Mouse (Mus musculus) cerebellum, adult 18-20 months (tissue): ENCODE results near the gene Agpat1.

Experiments
- DNase-seq, 2 experiments: peaks; one replicate each; pipeline ENCODE4 v3.0.0; 2021

Gene Agpat1

DNA sequence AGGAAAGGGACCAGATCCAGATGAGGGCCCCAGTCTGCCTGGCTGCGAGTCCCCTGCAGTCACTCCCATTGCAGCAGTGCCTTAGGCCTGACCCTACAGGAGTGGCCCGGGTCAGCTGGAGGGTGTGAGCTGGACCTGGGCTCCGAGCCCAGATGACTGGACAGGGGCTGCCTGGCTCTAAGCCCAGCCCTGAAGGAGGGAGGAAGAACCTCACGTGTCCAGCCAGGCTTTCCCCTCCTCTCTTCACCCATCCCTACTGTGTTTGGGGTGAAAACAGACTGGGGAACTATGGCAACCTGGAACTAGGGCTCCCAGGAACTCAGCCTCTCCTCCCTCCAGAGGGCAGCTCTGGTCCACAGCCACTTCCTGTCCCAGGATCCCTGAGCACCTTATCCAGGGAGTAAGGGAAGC lies 51.5 kb downstream of the Agpat1 start:
- peak in 1 of 2 experiments; percentile 35 for DNase-seq

DNA sequence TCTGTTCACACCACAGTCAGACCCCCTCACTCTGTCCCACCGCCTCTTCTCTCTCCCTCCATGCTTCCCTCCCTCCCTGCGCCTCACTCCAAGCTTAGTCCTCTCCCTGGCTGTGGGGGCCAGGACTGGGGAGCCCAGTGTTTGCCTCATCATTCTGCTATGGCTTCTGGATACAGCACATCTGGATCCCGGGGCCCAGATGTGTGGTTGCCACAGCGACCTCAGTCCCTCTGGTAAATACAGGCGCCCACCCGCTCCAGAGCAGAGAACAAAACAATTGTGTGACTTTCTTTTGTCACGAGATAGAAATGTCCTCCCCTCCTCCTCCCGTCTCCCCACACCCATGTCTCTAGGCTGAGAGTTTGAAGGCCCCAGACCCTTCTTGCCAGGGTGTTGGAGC lies 52.6 kb downstream of the Agpat1 start:
- DNase-seq, result no peak

DNA sequence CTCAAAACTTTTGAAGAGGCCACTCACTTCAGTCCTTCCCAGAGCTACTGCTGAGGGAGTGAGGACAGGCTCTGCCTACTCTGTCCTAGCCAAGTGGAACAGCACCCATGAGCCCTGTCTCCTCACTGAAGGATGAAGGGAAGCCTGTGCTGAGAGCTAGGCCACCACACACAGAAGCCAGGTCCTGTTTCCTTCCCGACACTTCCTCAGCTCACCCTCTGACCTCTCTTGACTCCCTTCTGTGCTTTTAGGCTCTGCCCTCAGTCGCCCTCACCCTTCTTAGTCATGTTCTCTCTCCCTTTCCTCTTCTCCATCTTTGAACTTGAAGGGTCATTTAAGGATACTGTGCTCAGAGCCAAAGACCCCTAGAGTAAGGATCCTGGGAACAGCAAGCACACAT lies 53.2 kb downstream of the Agpat1 start:
- no peak for DNase-seq

DNA sequence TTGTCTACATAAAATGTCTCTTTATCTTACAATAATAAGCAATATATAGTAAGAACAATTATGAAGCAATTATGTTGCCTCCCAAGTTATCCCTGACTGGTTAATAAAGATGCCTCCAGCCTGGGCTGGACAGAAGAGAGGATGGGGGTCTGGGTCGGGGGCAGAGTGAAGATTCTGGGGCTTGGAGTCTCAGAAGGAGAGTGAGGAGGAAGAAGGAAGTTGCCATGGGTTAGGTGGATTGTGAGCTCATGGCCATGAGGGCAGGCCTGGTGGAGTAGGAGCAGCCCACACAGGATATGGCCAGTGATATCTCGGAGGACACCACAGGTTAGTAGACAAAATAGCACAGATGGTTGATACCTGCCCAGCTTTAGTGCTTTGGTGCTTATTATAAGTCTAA lies 54.1 kb downstream of the Agpat1 start:
- DNase-seq, result no peak

DNA sequence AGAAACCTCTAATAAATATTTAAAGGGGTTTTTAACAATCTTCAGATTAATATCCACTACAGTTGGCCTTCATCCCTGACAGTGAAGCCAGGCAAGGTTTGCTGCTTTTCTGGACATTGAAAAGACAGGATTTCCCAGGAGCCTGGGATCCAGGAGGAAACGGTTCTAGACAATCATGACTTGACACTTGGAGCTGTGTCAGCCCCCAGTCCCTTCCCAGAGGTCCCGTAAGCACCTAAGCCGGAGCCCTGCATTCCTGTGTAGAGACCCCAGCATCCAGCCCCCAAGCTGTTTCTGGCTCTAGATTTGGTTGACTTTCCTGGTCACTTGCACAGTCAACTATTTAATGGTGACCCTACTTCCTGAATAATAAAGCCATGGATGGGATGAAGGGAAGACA lies 54.5 kb downstream of the Agpat1 start:
- no peak for DNase-seq

DNA sequence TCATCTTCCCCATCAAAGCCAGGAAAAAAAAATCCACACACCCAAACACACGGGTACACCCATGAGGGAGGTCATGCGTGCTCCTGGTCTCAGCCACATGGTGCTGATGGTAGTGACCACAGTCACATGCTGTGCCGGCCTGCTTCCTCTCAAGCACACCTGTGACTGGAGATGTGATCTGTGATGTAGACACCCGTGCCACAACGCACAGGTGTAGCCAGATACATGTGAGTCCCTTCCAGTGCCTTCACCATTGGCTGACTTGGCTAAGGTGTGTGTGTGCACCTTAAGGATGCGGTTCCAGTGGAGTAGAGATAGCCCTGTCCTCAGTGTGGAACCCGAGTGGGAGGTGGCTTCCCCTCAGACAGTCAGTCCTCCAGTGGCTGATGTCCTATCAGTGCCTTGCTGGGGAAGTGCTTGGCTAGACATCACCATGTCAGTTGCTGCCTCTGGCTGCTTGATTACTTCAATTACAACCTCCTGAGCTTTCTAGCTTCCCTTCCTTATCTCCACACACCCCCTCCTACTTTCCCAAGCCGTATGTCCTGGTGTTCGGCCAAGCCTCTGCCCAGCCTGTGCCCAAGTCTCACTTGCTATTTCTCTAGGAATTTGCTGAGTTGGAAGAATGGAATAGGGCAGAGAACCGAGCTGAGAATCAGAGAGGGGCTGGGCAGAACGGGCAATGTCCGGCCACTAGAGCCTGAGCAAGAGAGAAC lies 55.3 kb downstream of the Agpat1 start:
- no peak for DNase-seq

DNA sequence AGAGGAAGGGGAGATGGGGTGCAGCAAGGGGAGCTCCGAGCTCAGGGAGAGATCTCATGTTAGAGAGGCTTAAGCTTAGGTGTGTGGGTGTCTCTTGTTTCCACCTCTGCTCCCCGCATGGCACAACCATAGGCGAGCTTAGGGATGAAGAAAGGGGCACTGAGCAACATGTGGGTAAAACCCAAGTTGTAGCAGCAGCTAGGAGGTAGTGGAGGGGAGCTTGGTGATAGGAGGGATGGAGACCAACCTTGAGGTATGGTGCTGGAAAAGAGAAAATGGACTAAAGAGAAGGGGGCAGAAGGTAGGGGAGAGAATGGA lies 55.8 kb downstream of the Agpat1 start:
- no peak for DNase-seq

DNA sequence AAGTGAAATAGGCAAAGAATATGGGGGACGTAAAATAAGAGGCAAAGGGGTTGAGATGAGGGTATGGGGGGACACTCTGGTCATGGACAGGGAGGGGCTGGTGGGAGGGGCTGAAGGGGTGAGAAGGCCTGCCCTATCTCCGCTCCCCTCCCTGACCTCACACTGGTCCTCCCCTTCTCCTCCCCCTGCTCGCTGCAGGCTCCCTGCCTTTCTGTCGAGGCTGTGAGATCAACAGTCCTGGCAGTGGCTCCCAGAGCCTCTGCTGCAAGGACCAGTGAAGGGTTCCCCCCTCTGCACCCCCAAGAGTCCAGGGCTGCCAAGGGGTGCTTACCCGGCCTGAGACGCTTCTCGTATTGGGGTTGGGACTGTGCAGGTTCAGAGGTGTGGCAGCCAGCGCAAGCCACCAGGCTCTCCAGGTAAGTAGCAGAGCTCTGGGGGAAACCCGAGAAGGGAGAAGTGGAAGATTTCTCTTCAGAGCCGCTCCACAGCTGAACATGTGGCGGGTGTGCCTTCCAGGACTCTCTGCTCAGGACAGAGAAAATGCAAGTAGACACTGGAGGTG lies 56.3 kb downstream of the Agpat1 start:
- DNase-seq, result no peak

DNA sequence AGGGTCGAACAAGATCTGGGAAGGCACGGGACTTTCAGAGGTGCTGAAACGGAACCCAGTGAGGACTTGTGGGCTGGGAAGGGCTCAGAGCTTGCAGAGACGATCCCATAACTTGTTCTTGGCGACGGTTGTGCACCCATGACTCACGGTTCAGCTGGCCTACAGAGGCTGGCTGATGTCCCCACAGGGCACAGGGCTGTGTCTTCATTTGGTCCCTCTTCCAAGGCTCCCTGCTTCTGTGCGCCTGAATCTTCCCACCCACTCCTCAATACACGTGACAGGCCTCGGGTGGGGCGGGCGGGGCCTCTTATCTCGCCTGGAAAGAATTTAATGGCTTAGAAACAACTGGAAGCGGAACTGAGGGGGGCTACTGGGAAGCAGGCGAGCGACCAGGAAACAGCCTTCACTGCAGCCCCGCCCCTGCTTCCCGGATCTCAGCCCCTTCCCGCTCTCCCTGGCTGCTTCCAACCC lies 57.1 kb downstream of the Agpat1 start:
- DNase-seq, result no peak

DNA sequence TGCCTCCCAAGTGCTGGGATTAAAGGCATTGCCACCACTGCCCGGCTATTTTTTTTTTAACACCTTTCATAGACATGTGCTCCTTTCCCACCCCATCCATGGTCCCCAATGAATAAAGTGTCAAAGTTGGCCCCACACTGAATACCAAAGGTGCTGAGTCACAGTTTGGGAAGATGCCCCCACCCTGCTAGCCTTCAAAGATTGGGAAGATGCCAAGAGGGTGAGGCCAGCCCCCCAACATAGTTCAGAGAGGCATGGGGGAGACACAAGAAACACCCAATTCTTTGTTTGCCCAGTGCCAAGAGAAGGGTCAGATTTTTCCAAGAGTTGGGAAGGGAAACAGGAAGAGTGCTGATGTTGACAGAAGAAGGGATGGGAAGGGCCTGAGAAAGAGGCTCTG lies 58.4 kb downstream of the Agpat1 start:
- DNase-seq, result no peak

DNA sequence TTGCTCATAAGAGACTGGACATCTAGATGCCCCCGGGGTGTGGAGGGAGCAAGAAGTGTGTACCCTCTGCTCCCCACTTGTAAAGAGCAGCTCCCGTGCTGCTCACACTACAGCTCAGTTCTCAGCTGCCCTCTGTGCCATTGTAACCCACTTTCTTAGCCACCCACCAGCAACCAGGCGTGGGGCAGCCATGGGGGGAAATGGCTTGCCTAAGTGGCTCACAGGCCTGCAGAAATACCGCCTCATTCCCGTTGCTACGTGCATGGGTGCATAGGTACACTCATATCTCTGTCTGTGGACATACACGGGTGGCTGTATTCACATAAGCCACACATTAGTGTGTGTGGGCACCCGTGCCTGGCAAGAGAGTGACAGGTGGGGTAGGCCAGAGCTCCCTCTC lies 58.9 kb downstream of the Agpat1 start:
- no peak for DNase-seq
